Mouse (Mus musculus) embryo, embryonic 9.5 days (tissue): Measurements from ENCODE around the gene Cldn34b3.
"Not testable (repeated sequence)": the region's sequence is repeated elsewhere in the genome, so short reads cannot be mapped to it uniquely, and the experiment has no call there.

Experiments
- DNase-seq: peaks from one replicate; pipeline ENCODE4 v3.0.0-alpha.2; 2017; ENCODE audit errors: extremely low spot score

Gene Cldn34b3

GRCm38 (mm10) chrX:76264004-76264403 lies at the start of gene Cldn34b3:
Cldn34b3 (plus strand) TSS chrX:76264304.
- not testable (repeated sequence) for DNase-seq
